Mouse (Mus musculus): ENCODE measurements around the gene Sipa1l1.

DNA sequence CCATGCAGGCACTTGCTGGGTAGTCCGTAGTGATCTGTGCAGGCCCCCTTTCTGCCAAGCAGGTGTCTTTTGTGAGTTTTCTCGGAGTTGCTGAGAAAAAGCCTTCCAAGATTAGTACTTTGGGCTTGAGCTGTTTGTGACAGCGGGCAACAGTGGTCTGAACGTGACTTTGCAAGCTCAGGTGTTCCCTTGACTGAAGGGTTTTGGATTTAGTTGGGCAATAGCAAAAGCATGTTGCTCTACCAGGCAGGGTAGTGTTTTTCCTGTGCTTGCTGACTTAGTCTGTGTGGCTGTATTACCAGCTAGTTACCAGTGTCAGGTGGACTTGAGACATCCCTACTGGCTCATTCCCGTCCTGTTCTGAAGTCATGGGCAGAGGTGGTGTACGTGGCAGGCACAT is 30.2 kb downstream of the Sipa1l1 start:
- TF ChIP-seq CTCF (IDR thresholded peaks at IDR 0.05; ENCODE audit: low read depth, low read length) (no peak), GATA1 (IDR thresholded peaks at IDR 0.05; ENCODE audit: borderline replicate concordance, low read length) (no peak), TAL1 (conservative IDR thresholded peaks at IDR 0.05; ENCODE audit: low read depth, low read length) (no peak)

Data from G1E (cell line).